Mouse (Mus musculus) kidney, adult 2 months (tissue): ENCODE measurements around the gene Gm28051.

Experiments used
- CTCF ChIP-seq: fragments of 200-500 bp; conservative IDR thresholded peaks from 2 replicates; pipeline ENCODE4 v1.5.1; 2011; ENCODE audit warnings: low read depth, mild to moderate bottlenecking, control low read depth, low read length, moderate library complexity, mixed read lengths; ENCODE audit not compliant: insufficient read depth, insufficient read length
- POLR2A ChIP-seq: fragments of 200-500 bp; IDR thresholded peaks from one replicate; pipeline ENCODE4 v1.6.1; 2011; ENCODE audit warnings: low read depth, low read length, control low read depth

DNA sequence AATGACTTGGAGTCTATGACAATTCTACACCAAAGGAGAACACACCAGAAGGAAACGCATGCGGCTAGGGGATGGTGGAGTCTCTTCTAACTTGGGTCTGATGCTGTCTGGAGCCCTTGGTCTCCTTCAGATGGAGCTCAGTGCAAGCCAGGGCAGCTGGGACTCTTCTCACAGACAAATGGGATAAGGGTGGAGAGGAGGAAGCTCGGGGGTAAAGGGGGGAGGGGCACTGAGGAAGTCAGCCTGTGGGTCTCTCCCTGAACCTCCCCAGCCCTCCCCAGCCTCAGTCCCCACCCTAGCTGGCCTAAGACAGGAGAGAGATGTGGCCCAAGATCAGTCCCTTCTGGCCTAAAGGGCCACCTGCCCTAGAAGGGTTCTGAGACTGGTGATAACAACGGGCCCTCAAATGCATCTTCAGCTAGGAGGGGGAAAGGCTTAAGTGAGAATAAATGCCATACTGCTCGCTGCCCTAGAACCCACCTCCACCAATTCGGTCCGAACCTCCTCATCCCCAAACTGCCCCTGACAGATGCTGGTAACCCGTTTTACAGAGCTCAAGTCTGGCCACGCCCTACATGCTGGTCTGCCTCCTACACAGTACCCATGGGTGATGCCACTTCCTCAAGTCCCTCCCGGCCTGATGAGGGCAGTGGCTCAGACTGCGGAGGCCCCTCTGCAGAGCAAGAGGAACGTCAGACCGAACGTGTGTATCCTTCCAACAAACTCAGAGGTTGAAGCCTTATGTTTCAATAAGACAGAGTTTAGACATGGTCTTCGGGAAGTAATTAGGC, 67.6 kb downstream of the Gm28051 start:
- TF ChIP-seq CTCF (no peak), POLR2A (no peak)
